22 mouse cellular contexts compared by ENCODE assay signal in the genomic region with DNA sequence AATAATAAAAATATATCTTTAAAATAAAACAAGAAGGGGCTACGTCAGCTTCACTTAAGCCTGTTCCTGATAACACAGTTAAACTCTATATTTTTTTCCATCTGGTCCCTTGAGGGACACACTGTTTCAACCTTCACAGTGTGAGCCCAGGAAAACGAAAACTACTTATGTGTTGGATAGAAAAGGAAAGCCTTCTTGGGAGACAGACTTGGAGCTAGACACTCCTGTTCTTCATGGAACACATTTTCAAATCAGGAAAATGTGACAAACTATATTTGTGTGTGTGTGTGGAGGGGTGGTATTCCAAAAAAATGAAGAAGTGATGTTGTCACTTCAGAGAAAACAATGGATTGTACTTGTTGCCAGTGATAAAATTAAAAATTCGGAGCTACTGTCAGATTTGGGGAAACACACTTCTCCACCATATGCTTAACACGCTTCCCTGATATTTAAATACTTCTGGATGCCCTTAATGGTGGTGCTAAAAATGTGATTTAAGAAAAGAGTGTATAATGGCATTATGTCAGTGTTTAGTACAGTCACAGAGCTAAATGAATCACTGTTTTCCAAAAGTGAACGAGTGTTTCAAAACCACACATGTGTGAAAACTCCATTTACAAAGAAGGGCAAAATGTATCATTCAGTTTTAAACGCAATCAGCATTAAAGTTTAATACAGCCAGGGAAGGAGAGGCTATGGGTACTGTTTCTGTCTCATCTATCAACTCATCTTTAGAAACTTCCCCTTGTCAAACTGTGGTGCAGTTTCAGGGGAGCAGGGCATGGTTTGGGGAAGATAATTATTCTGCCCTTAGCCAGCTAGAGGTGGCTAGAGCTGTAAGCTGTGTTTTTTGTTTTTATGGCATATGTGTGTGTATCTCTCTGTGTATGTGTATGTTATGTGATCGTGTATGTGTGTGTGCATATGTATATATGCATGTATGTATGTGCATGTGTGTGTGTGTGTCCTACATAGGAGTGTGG.
DNase-seq lines count a peak whose midpoint lies in the region; ATAC-seq and TF ChIP-seq lines count a peak whose summit lies in the region.
"Had no signal": no experiment of that assay in that cellular context is flagged by ENCODE, and none has a peak within 500 bp of the region (broad histone marks: within the 10 kb centered on the region; RNA-seq: fewer than 3 reads in every experiment).

No protein-coding gene starts in this region.

- H3K4me2 ChIP-seq in forebrain, postnatal 0 days (ENCODE audit: low read depth) = no peak overlapping the region
- no peak overlapping the region for H3K4me2 ChIP-seq in forebrain, embryonic 12.5 days
- no peak overlapping the region for H3K4me2 ChIP-seq in lung, postnatal 0 days (replicated peaks; ENCODE audit: low read depth, low read length)
- no peak overlapping the region for H3K4me2 ChIP-seq in kidney, embryonic 16.5 days (replicated peaks; ENCODE audit: low read depth, low read length)
- H3K4me2 ChIP-seq: heart, embryonic 11.5 days; heart, embryonic 15.5 days; hindbrain, embryonic 13.5 days; intestine, embryonic 15.5 days had no signal

- DNase-seq in forebrain, postnatal 0 days = peak; percentile 47
- peak; percentile 42 for DNase-seq in MEL-GATA-1-ER (ENCODE audit: extremely low read depth, low read depth)
- peak; percentile 45 for DNase-seq in brain, adult 2 months (ENCODE audit: low read depth, low spot score)
- no peak for DNase-seq in neural tube, embryonic 10.5 days (ENCODE audit: extremely low spot score, low spot score)
- no peak for DNase-seq in lung, postnatal 0 days (ENCODE audit: low spot score)
- DNase-seq: adrenal gland, adult 8-10 months; adrenal gland, postnatal 36 days; cerebellum, adult 11-12 months; cerebellum, adult 9-10 months; cerebellum, postnatal 25 days; gastrocnemius, postnatal 14 days; heart, adult 2 months; heart, postnatal 14 days had no signal

- peak; percentile 83 for ATAC-seq in forebrain, postnatal 0 days
- no peak for ATAC-seq in forebrain, embryonic 12.5 days (ENCODE audit: low FRiP score)
- peak; percentile 56 for ATAC-seq in erythroid progenitor cell, adult 5-6 weeks (replicated peaks; ENCODE audit: low FRiP score, poor library complexity, severe bottlenecking)
- ATAC-seq in lung, postnatal 0 days = no peak
- no peak for ATAC-seq in kidney, embryonic 16.5 days (ENCODE audit: low FRiP score, low TSS enrichment)
- ATAC-seq: intestine, embryonic 15.5 days had no signal

- no peak overlapping the region for H3K9ac ChIP-seq in forebrain, postnatal 0 days
- H3K9ac ChIP-seq in forebrain, embryonic 12.5 days = no peak overlapping the region
- no peak overlapping the region for H3K9ac ChIP-seq in lung, postnatal 0 days (replicated peaks; ENCODE audit: low read depth)
- H3K9ac ChIP-seq in kidney, embryonic 16.5 days (replicated peaks; ENCODE audit: low read length) = no peak overlapping the region
- H3K9ac ChIP-seq: heart, embryonic 15.5 days; hindbrain, embryonic 13.5 days; intestine, embryonic 15.5 days had no signal

- no peak overlapping the region for H3K27ac ChIP-seq in forebrain, postnatal 0 days (ENCODE audit: low read depth, low read length)
- no peak overlapping the region for H3K27ac ChIP-seq in forebrain, embryonic 12.5 days
- no peak overlapping the region for H3K27ac ChIP-seq in lung, postnatal 0 days (ENCODE audit: low read length)
- no peak overlapping the region for H3K27ac ChIP-seq in kidney, embryonic 16.5 days (ENCODE audit: low read length)
- H3K27ac ChIP-seq: embryonic facial prominence, embryonic 10.5 days; heart, adult 2 months; heart, embryonic 15.5 days; hindbrain, embryonic 13.5 days; intestine, embryonic 15.5 days had no signal

- TF ChIP-seq EP300 in lung, postnatal 0 days (IDR thresholded peaks at IDR 0.05) = no peak

- TF ChIP-seq CTCF in forebrain, postnatal 0 days (IDR thresholded peaks at IDR 0.05; ENCODE audit: low read depth) = no peak
- no peak for TF ChIP-seq CTCF in lung, postnatal 0 days (IDR thresholded peaks at IDR 0.05)

- no peaks in the 10 kb centered on the region for H3K9me3 ChIP-seq in forebrain, postnatal 0 days (ENCODE audit: low read length)
- H3K9me3 ChIP-seq in forebrain, embryonic 12.5 days = no peaks in the 10 kb centered on the region
- no peaks in the 10 kb centered on the region for H3K9me3 ChIP-seq in lung, postnatal 0 days (ENCODE audit: low read length)
- H3K9me3 ChIP-seq in kidney, embryonic 16.5 days (ENCODE audit: low read length) = 0 out of 2 replicates have a peak, but pooled peaks cover 6% of the 10 kb centered on the region
- H3K9me3 ChIP-seq: embryonic facial prominence, embryonic 10.5 days; heart, embryonic 15.5 days; hindbrain, embryonic 13.5 days; intestine, embryonic 15.5 days had no signal

- no peaks in the 10 kb centered on the region for H3K27me3 ChIP-seq in forebrain, postnatal 0 days (ENCODE audit: insufficient read depth, low read length)
- H3K27me3 ChIP-seq in forebrain, embryonic 12.5 days = no peaks in the 10 kb centered on the region
- H3K27me3 ChIP-seq in lung, postnatal 0 days (replicated peaks; ENCODE audit: insufficient read depth, low read length) = no peaks in the 10 kb centered on the region
- H3K27me3 ChIP-seq in kidney, embryonic 16.5 days (ENCODE audit: insufficient read depth, low read length) = no peaks in the 10 kb centered on the region
- H3K27me3 ChIP-seq: heart, embryonic 15.5 days; hindbrain, embryonic 13.5 days; intestine, embryonic 15.5 days had no signal

- 58% methylated on average over 7 of the region's 7 CpGs for WGBS in forebrain, postnatal 0 days
- 84% methylated on average over 7 of the region's 7 CpGs for WGBS in forebrain, embryonic 12.5 days
- WGBS in lung, postnatal 0 days = 67% methylated on average over 7 of the region's 7 CpGs
- 77% methylated on average over 7 of the region's 7 CpGs for WGBS in kidney, embryonic 16.5 days

- H3K4me1 ChIP-seq in forebrain, postnatal 0 days (ENCODE audit: insufficient read depth) = peaks cover 14% of the 10 kb centered on the region
- peaks cover 3% of the 10 kb centered on the region; the same call in 1 of the 2 replicates for H3K4me1 ChIP-seq in forebrain, embryonic 12.5 days
- no peaks in the 10 kb centered on the region for H3K4me1 ChIP-seq in lung, postnatal 0 days (ENCODE audit: insufficient read depth, low read depth, low read length)
- no peaks in the 10 kb centered on the region for H3K4me1 ChIP-seq in kidney, embryonic 16.5 days (ENCODE audit: insufficient read depth, low read length)
- H3K4me1 ChIP-seq: embryonic facial prominence, embryonic 10.5 days; hindbrain, embryonic 13.5 days; intestine, embryonic 15.5 days had no signal

- no peaks in the 10 kb centered on the region for H3K36me3 ChIP-seq in forebrain, postnatal 0 days (ENCODE audit: insufficient read depth)
- H3K36me3 ChIP-seq in forebrain, embryonic 12.5 days (replicated peaks) = no peaks in the 10 kb centered on the region
- no peaks in the 10 kb centered on the region for H3K36me3 ChIP-seq in lung, postnatal 0 days (ENCODE audit: insufficient read depth, low read length)
- H3K36me3 ChIP-seq in kidney, embryonic 16.5 days (ENCODE audit: insufficient read depth, low read length) = no peaks in the 10 kb centered on the region
- H3K36me3 ChIP-seq: embryonic facial prominence, embryonic 10.5 days; heart, embryonic 15.5 days; hindbrain, embryonic 13.5 days; intestine, embryonic 15.5 days had no signal

- H3K4me3 ChIP-seq in forebrain, postnatal 0 days (ENCODE audit: low read depth, low read length) = no peak overlapping the region
- H3K4me3 ChIP-seq in forebrain, embryonic 12.5 days (replicated peaks) = no peak overlapping the region
- H3K4me3 ChIP-seq in lung, postnatal 0 days (ENCODE audit: low read depth, low read length) = no peak overlapping the region
- no peak overlapping the region for H3K4me3 ChIP-seq in kidney, embryonic 16.5 days (ENCODE audit: low read length)
- H3K4me3 ChIP-seq: embryonic facial prominence, embryonic 10.5 days; erythroblast, embryonic 14.5 days; heart, adult 2 months; heart, embryonic 15.5 days; hindbrain, embryonic 13.5 days; intestine, embryonic 15.5 days had no signal

Comparison
In these comparisons a context has a peak if more than half of its experiments do, and no peak if none do; other contexts are left out.
1. ATAC-seq: peak in forebrain, postnatal 0 days (single experiment) and erythroid progenitor cell, adult 5-6 weeks (single experiment); none in forebrain, embryonic 12.5 days (single experiment), lung, postnatal 0 days (single experiment) and kidney, embryonic 16.5 days (single experiment).
2. DNase-seq: peak in forebrain, postnatal 0 days (single experiment), MEL-GATA-1-ER (single experiment) and brain, adult 2 months (single experiment); none in neural tube, embryonic 10.5 days (single experiment) and lung, postnatal 0 days (single experiment).